Mouse (Mus musculus) splenic B cell, adult 2 months (primary cell): Measurements from ENCODE around the gene AY074887.
"Not testable (repeated sequence)": the region's sequence is repeated elsewhere in the genome, so short reads cannot be mapped to it uniquely, and the experiment has no call there.

Source experiments
- DNase-seq: peaks from one replicate; pipeline ENCODE4 v3.0.0-alpha.2; 2011; ENCODE audit warnings: low read depth, low spot score
- H3K27me3 ChIP-seq: 2 replicates; pipeline ENCODE4 v1.6.1; 2012; ENCODE audit warnings: mild to moderate bottlenecking, low read length, moderate library complexity, mixed read lengths; ENCODE audit not compliant: control insufficient read depth, poor library complexity, insufficient read depth, severe bottlenecking
- H3K36me3 ChIP-seq: 2 replicates; pipeline ENCODE4 v1.6.1; 2012; ENCODE audit warnings: mild to moderate bottlenecking, low read length, moderate library complexity, mixed read lengths; ENCODE audit not compliant: control insufficient read depth, poor library complexity, insufficient read depth, severe bottlenecking

The AY074887 gene

GRCm38 (mm10) chr9:54950575-54951321 lies at the start of gene AY074887, which contains the start of gene Psma4:
TSS of gene AY074887 (minus strand) at chr9:54950998.
TSS of gene Psma4 (plus strand) at chr9:54950790.
- H3K36me3 ChIP-seq = peaks cover 8% of the 10 kb centered on the region
- peak; percentile 95 for DNase-seq
- no peaks in the 10 kb centered on the region for H3K27me3 ChIP-seq

DNA sequence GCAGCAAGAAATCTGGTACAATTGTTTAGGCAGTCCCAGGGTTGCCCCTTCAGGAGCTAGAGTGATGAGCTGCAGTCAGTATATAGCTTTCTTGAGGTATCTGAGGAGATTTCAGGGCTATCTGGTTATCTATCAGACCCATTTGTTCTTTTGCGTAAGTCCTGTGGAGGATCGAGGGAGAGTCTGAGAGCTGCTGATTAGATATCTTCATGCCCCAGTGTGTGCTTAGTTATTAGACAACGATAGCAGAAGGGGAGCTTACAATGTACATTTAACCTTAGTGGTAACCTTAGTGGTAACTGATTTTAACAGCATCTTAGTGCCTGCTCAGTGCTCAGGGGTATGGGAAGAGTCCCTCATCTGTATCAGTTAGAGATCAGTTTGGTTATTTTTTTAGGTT lies 44.8 kb upstream of the AY074887 start:
- DNase-seq = no peak

GRCm38 (mm10) chr9:54994381-54994780 lies 43.6 kb upstream of the AY074887 start:
- no peak for DNase-seq
- H3K27me3 ChIP-seq = no peaks in the 10 kb centered on the region
- no peaks in the 10 kb centered on the region for H3K36me3 ChIP-seq

More for the DNA sequence above, 44.8 kb upstream of the AY074887 start:
- H3K36me3 ChIP-seq = no peaks in the 10 kb centered on the region
- no peaks in the 10 kb centered on the region for H3K27me3 ChIP-seq

DNA sequence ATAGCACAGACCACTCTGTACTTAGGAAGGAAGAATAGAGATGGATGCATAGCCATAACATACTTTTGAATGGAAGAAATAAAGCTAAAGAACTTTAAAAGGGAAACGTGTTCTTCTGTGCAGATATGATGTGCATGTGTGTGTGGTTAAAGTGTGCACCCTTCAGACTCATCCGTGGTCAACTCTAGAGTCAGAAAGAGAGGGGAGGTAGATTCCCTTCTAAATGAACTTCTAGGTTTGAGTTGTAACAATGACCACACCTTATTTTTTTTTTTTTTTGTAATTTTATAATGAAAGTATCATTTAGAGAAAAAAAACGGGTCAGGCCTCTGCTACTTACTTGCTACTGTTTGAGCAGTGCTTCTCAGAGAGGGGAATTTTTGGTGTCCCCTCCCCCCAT lies 39.6 kb upstream of the AY074887 start:
- Histone ChIP-seq H3K36me3 (no peaks in the 10 kb centered on the region), H3K27me3 (no peaks in the 10 kb centered on the region)
- DNase-seq = no peak

- Histone ChIP-seq H3K36me3 (no peaks in the 10 kb centered on the region), H3K27me3 (no peaks in the 10 kb centered on the region; the same call in 1 of the 2 replicates)
- no peak for DNase-seq
Observed at GRCm38 (mm10) chr9:54982401-54982800, 31.6 kb upstream of the AY074887 start.

- H3K36me3 ChIP-seq = no peaks in the 10 kb centered on the region
- H3K27me3 ChIP-seq = no peaks in the 10 kb centered on the region; the same call in 1 of the 2 replicates
- peak; percentile 47 for DNase-seq
Observed at GRCm38 (mm10) chr9:54981291-54982191, 30.7 kb upstream of the AY074887 start.

DNA sequence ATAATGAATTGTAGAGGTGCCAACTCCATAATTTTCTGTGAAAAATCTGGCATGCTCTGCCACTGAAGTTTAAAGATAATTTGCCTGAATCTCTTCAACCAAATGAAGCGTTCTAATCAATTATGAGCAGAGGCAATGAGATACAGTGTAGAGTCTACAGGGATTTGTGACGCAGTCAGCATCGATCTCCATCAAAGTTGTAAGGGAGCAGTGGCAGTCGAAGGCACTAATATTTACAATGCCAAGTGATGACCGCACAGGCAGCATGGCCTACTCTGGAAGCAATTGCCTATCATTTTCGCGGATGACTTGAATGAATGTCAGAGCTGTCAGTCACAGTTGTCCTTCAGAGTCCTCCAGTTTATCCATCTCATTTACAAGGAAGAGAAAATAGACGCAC lies 29.9 kb upstream of the AY074887 start, which contains the start of gene Chrna5:
Gene Chrna5, plus strand, starts transcription at position 207 of the 400 bp plus-strand sequence.
- Histone ChIP-seq H3K36me3 (no peaks in the 10 kb centered on the region), H3K27me3 (no peaks in the 10 kb centered on the region; the same call in 1 of the 2 replicates)
- DNase-seq = no peak

DNA sequence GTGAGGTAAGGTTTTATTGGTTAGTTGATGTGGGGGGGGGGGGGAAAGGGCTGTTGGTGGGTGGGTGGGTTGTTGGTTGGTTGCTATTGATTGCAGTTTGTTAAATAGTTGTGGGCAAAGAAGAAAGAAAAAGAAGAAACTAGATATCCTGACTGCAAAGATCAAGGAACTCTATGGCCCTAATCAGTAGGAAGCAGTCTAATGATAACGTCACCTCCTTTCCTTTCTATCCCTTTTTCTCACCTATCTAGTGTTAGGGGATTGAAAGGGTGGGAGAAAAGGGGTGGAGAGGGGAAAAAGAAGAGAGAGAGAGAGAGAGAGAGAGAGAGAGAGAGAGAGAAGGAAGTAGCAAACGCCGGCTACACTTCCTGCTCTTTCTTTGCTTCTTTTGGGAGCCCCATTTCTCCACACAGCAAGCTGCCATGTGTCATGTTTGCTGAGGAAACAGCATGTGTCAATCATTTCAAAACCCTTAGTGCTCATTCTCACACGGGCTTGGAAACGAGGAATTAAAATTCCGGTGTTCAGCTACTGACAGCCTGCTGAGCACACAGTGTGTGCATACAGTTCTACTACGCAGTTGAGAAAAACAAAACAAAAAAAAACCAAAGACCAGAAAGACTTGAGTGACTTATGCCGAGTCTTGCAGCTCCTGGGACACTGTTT lies 19.3 kb upstream of the AY074887 start:
- DNase-seq = no peak

GRCm38 (mm10) chr9:54963669-54964068 lies 12.9 kb upstream of the AY074887 start:
- DNase-seq = no peak
- H3K36me3 ChIP-seq = 0 out of 2 replicates have a peak, but pooled peaks cover 2% of the 10 kb centered on the region

More for the DNA sequence above, 19.3 kb upstream of the AY074887 start:
- no peaks in the 10 kb centered on the region for H3K36me3 ChIP-seq
- no peaks in the 10 kb centered on the region for H3K27me3 ChIP-seq

GRCm38 (mm10) chr9:54961059-54961458 lies 10.3 kb upstream of the AY074887 start:
- Histone ChIP-seq H3K27me3 (no peaks in the 10 kb centered on the region), H3K36me3 (peaks cover 4% of the 10 kb centered on the region; the same call in 1 of the 2 replicates)
- no peak for DNase-seq

More at GRCm38 (mm10) chr9:54963669-54964068, 12.9 kb upstream of the AY074887 start:
- no peaks in the 10 kb centered on the region for H3K27me3 ChIP-seq

- not testable (repeated sequence) for H3K27me3 ChIP-seq, H3K36me3 ChIP-seq, DNase-seq
Observed at GRCm38 (mm10) chr9:54950162-54950561, 636 bp downstream of the AY074887 start.

DNA sequence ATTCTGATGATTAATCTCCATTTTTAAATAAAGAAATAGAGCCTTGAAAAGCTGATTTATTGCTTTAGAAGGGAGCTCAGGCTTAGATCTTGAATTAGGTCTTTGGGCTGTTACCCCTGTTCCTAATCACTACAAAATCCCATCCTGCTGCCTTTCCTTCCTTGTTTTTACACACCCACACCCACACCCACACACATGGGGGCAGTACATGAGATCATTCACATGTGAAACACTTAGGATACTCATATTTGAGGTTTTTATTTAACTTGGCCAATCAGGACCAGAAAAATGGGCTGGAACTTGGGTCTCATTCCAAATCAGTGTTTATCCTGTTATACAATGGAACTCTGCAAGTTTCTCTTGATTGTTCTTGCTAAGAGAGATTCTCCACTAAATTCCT lies 1.3 kb downstream of the AY074887 start:
- H3K27me3 ChIP-seq = no peaks in the 10 kb centered on the region

GRCm38 (mm10) chr9:54946256-54946655 lies 4.5 kb downstream of the AY074887 start:
- no peak for DNase-seq
- H3K27me3 ChIP-seq = no peaks in the 10 kb centered on the region
- H3K36me3 ChIP-seq = no peaks in the 10 kb centered on the region

More for the DNA sequence above, 1.3 kb downstream of the AY074887 start:
- H3K36me3 ChIP-seq = peaks cover 8% of the 10 kb centered on the region; the same call in 1 of the 2 replicates
- DNase-seq = no peak

- DNase-seq = no peak
- Histone ChIP-seq H3K36me3 (no peaks in the 10 kb centered on the region), H3K27me3 (no peaks in the 10 kb centered on the region)
Observed at GRCm38 (mm10) chr9:54944467-54944866, 6.3 kb downstream of the AY074887 start.
